Mouse (Mus musculus) cerebellum, adult 2 months (tissue): ENCODE measurements at regions not wholly inside any gene's neighbourhood (a gene's known extent, or its start where the extent isn't known, plus 50 kb on each side); places are given as distances from the start of the nearest gene placed in this dataset.

Experiments used
- CTCF ChIP-seq: fragments of 200-500 bp; IDR thresholded peaks from 2 replicates; pipeline ENCODE4 v1.5.1; 2011; ENCODE audit warnings: low read depth, mild to moderate bottlenecking, control low read depth, low read length, moderate library complexity, borderline replicate concordance; ENCODE audit not compliant: insufficient read depth
- POLR2A ChIP-seq: fragments of 200-500 bp; IDR thresholded peaks from 2 replicates; pipeline ENCODE4 v1.6.1; 2011; ENCODE audit warnings: low read length, control low read depth, borderline replicate concordance; ENCODE audit not compliant: insufficient read depth

- no peak for TF ChIP-seq CTCF
- TF ChIP-seq POLR2A: no peak
Measured at GRCm38 (mm10) chr10:93375007-93375711, 64.2 kb upstream of the Elk3 start.
